Mouse (Mus musculus): ENCODE measurements around the gene Arfip2.

DNA sequence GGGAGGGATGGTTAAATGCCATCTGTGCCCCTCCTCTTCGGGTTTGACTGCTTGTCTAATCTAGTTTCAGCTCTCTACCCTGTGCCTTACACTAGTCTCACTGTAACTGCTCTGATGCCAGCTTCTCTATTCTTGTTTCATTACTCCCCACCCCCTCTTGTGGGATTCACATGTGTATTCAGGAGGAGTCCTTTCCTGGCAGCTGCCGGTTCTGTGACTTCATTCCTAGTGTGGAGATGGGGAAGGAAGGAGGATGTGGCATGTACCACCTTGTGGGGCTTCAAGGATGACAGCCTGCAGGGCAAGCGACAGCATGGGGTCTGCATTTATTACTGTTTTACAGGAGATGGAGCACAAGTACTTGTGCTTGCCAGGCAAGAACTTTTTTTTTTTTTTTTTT lies 1.7 kb upstream of the Arfip2 start:
- TF ChIP-seq CTCF (IDR thresholded peaks at IDR 0.05; ENCODE audit: low read depth, low read length) (no peak), POLR2A (IDR thresholded peaks at IDR 0.05; ENCODE audit: extremely low read depth, insufficient read depth, low read length) (no peak)
